Mouse (Mus musculus) ES-Bruce4 (cell line): ENCODE measurements at regions not wholly inside any gene's neighbourhood (a gene's known extent, or its start where the extent isn't known, plus 50 kb on each side); places are given as distances from the start of the nearest gene placed in this dataset.
A peak's percentile ranks its signal among the peaks of the same experiment; 100 is the strongest.

ENCODE experiments used
- CTCF ChIP-seq: IDR thresholded peaks from one replicate; pipeline ENCODE4 v1.8.1; 2011; ENCODE audit warnings: low read depth, low read length
- EP300 ChIP-seq: IDR thresholded peaks from 2 replicates; pipeline ENCODE4 v1.6.1; 2011; ENCODE audit warnings: low read depth, low read length; ENCODE audit not compliant: insufficient read depth
- POLR2A ChIP-seq: IDR thresholded peaks from one replicate; pipeline ENCODE4 v1.8.1; 2011; ENCODE audit warnings: low read length; ENCODE audit not compliant: insufficient read depth

- TF ChIP-seq CTCF (no peak), POLR2A (no peak), EP300 (peak; percentile 63; the same call in 1 of the 2 replicates)
These were observed 366.5 kb downstream of the Adam3 start for GRCm38 (mm10) chr8:24359022-24359600.
